Mouse (Mus musculus): ENCODE measurements around the gene Gabarap.

- TF ChIP-seq HCFC1 (IDR thresholded peaks at IDR 0.05; ENCODE audit: borderline replicate concordance, insufficient read depth, low read length) (no peak), MAFK (IDR thresholded peaks at IDR 0.05; ENCODE audit: insufficient read depth, low read depth, low read length) (no peak)
Measured at GRCm38 (mm10) chr11:69960616-69961015, 30.3 kb upstream of the Gabarap start.
